Mouse (Mus musculus): ENCODE data around the gene Mtfr2. TPM values are rescaled to one million over a fixed set of nuclear protein-coding genes. Genes with fewer than 3 reads are reported as not detected.
A peak's percentile ranks its signal among the peaks of the same experiment; 100 is the strongest.

Mtfr2 gene
- total and polyA plus RNA-seq, 3 experiments, result 10.3 to 17.1 TPM; not detected in 1

GRCm38 (mm10) chr10:20380798-20381197 is 33.2 kb downstream of the Mtfr2 start:
- H3K4me1 ChIP-seq (ENCODE audit: control insufficient read depth in 1 of 2, insufficient read depth in 2 of 2, low read length in 2 of 2), result no peaks in the 10 kb centered on the region

GRCm38 (mm10) chr10:20381352-20381751 is 33.8 kb downstream of the Mtfr2 start:
- H3K9ac ChIP-seq (ENCODE audit: control insufficient read depth, low read depth, low read length, poor library complexity, severe bottlenecking), result no peak overlapping the region
- no peaks in the 10 kb centered on the region for H3K36me3 ChIP-seq (ENCODE audit: control insufficient read depth in 1 of 2, insufficient read depth in 2 of 2, low read length in 2 of 2)
- H3K4me3 ChIP-seq (ENCODE audit: control insufficient read depth in 1 of 2, insufficient read depth in 1 of 2, low read depth in 2 of 2, low read length in 2 of 2), result no peak overlapping the region
- H3K79me2 ChIP-seq (ENCODE audit: control insufficient read depth, insufficient read depth, low read length, poor library complexity), result no peaks in the 10 kb centered on the region
- no peaks in the 10 kb centered on the region for H3K4me1 ChIP-seq (ENCODE audit: control insufficient read depth in 1 of 2, insufficient read depth in 2 of 2, low read length in 2 of 2)
- no peaks in the 10 kb centered on the region for H3K9me3 ChIP-seq (replicated peaks; ENCODE audit: insufficient read depth, low read length)
- peaks cover 0 to 4% of the 10 kb centered on the region in 2 experiments; a peak in 3 of 4 replicates for H3K27me3 ChIP-seq (ENCODE audit: control insufficient read depth in 1 of 2, insufficient read depth in 2 of 2, low read length in 2 of 2)
- no peak overlapping the region for H3K27ac ChIP-seq (ENCODE audit: control insufficient read depth, low read depth, low read length)
- DNase-seq (ENCODE audit: low read depth, low spot score), result no peak
- TF ChIP-seq RAD21 (IDR thresholded peaks at IDR 0.05; ENCODE audit: low read depth, low read length) (no peak), ETS1 (IDR thresholded peaks at IDR 0.05; ENCODE audit: low read depth, low read length) (no peak), E2F4 (IDR thresholded peaks at IDR 0.05; ENCODE audit: borderline replicate concordance, low read depth, low read length) (no peak), TBP (IDR thresholded peaks at IDR 0.05; ENCODE audit: low read depth, low read length) (0 out of 2 replicates have a peak, but pooled peaks have one; percentile 23), JUND (IDR thresholded peaks at IDR 0.05; ENCODE audit: low read depth, low read length) (no peak)

More at GRCm38 (mm10) chr10:20380798-20381197, 33.2 kb downstream of the Mtfr2 start:
- H3K4me3 ChIP-seq (ENCODE audit: control insufficient read depth in 1 of 2, insufficient read depth in 1 of 2, low read depth in 2 of 2, low read length in 2 of 2), result no peak overlapping the region
- H3K9me3 ChIP-seq (replicated peaks; ENCODE audit: insufficient read depth, low read length), result no peaks in the 10 kb centered on the region
- H3K36me3 ChIP-seq (ENCODE audit: control insufficient read depth in 1 of 2, insufficient read depth in 2 of 2, low read length in 2 of 2), result no peaks in the 10 kb centered on the region
- H3K27me3 ChIP-seq (ENCODE audit: control insufficient read depth in 1 of 2, insufficient read depth in 2 of 2, low read length in 2 of 2), result peaks cover 0 to 4% of the 10 kb centered on the region in 2 experiments; a peak in 3 of 4 replicates
- H3K9ac ChIP-seq (ENCODE audit: control insufficient read depth, low read depth, low read length, poor library complexity, severe bottlenecking), result no peak overlapping the region
- H3K79me2 ChIP-seq (ENCODE audit: control insufficient read depth, insufficient read depth, low read length, poor library complexity), result no peaks in the 10 kb centered on the region
- DNase-seq (ENCODE audit: low read depth, low spot score), result no peak
- TF ChIP-seq CTCF (IDR thresholded peaks at IDR 0.05 in 2 of 3, conservative IDR thresholded peaks at IDR 0.05 in 1 of 3; ENCODE audit: control insufficient read depth in 1 of 3, insufficient read depth in 1 of 3, low read depth in 2 of 3, low read length in 3 of 3, poor library complexity in 1 of 3, severe bottlenecking in 1 of 3) (no peak), BHLHE40 (IDR thresholded peaks at IDR 0.05; ENCODE audit: borderline replicate concordance, low read depth, low read length) (no peak), SIN3A (IDR thresholded peaks at IDR 0.05; ENCODE audit: low read length) (no peak), POLR2A (IDR thresholded peaks at IDR 0.05; ENCODE audit: control insufficient read depth in 1 of 2, insufficient read depth in 1 of 2, low read depth in 1 of 2, low read length in 2 of 2, poor library complexity in 1 of 2) (no peak), USF1 (IDR thresholded peaks at IDR 0.05; ENCODE audit: low read depth, low read length) (no peak), ZC3H11A (IDR thresholded peaks at IDR 0.05; ENCODE audit: low read depth, low read length) (no peak), ELF1 (IDR thresholded peaks at IDR 0.05; ENCODE audit: low read depth, low read length) (no peak), USF2 (IDR thresholded peaks at IDR 0.05; ENCODE audit: borderline replicate concordance in 1 of 2, insufficient read depth in 1 of 2, low read depth in 1 of 2, low read length in 2 of 2) (no peak), ZMIZ1 (IDR thresholded peaks at IDR 0.05; ENCODE audit: low read depth, low read length) (no peak), TAL1 (IDR thresholded peaks at IDR 0.05; ENCODE audit: low read length) (no peak), MEF2A (IDR thresholded peaks at IDR 0.05; ENCODE audit: extremely low read depth, insufficient replicate concordance, low read depth, low read length, poor library complexity, severe bottlenecking) (no peak), GATA1 (IDR thresholded peaks at IDR 0.05; ENCODE audit: low read depth, low read length) (no peak), NELFE (IDR thresholded peaks at IDR 0.05; ENCODE audit: low read depth, low read length) (no peak), UBTF (IDR thresholded peaks at IDR 0.05; ENCODE audit: borderline replicate concordance, insufficient read depth, low read depth, low read length) (no peak), RAD21 (IDR thresholded peaks at IDR 0.05; ENCODE audit: low read depth, low read length) (no peak), GABPA (IDR thresholded peaks at IDR 0.05; ENCODE audit: low read depth, low read length) (no peak)
- no peak overlapping the region for H3K27ac ChIP-seq (ENCODE audit: control insufficient read depth, low read depth, low read length)
